Mouse (Mus musculus): ENCODE measurements around the gene Fat3.
A peak's percentile ranks its signal among the peaks of the same experiment; 100 is the strongest.

Fat3 gene

DNA sequence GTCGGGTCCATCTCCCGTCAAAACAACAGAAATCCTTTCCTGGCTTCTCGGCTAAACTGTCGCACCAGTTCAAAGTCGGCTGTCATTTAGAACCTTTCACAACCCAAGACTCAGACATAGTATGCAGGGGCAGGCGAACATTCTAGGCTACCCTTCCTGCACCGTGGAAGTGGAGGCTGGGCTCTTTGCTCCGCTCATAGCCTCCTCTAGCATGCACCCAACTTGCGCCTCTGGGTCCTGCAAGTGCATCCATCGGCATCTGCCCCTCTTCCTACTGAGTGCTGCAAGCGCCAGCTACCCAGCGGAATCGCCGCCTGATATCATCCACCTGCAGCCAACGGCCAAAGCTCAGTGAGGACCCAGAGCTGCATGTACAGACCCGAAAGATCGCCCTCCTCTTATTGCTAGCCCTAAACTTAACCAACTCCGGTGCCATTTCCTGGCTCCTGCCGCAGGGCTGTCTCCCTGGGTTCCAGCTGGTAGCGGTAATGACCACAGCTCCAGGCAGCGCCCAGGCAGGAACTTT, at the start of gene Fat3:
TSS of gene Fat3 (minus strand) at position 100 of the 526 bp plus-strand sequence.
- peak; percentile 62 for DNase-seq

DNA sequence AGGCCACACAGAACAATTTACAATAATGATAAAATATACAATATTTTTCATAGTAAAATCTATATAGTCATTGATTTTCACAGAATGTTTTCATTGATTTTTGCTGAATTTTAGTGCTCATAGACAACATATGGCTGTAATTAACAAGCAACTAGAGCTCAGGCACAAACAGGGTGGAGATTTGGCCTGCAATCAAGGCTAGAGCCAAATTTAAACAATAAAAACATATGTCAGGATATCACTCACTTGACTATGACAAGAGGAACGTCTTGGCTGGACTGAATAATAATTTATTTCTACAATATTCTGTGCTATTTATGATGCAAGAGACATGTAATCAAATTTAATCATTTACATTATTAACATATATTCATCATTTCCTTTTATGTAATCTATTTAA, 31.8 kb upstream of the Fat3 start:
- no peak for DNase-seq

GRCm38 (mm10) chr9:16517543-16517942, 16.5 kb upstream of the Fat3 start:
- DNase-seq, result no peak

GRCm38 (mm10) chr9:16512005-16512404, 10.9 kb upstream of the Fat3 start:
- DNase-seq, result peak; percentile 11

DNA sequence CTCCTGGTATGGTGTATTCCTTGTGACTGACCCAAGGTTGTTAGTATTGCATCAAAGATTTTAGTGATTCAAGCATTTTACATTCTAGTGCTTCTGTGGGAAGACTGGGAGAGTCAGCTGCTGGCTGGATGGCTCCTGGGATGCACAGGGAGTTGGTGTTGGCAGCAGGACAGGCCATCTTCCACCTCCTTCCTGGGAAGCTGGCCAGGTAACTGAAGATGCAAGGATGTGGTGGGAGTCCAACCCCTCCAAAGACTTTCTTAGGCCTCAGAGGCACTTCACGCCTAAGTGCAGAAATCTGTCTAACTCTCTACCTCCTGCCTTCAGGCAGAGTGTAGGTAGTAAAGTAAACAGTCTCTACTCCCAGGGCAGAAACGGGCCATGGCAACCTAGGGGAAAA, 2.7 kb upstream of the Fat3 start:
- DNase-seq, result no peak

DNA sequence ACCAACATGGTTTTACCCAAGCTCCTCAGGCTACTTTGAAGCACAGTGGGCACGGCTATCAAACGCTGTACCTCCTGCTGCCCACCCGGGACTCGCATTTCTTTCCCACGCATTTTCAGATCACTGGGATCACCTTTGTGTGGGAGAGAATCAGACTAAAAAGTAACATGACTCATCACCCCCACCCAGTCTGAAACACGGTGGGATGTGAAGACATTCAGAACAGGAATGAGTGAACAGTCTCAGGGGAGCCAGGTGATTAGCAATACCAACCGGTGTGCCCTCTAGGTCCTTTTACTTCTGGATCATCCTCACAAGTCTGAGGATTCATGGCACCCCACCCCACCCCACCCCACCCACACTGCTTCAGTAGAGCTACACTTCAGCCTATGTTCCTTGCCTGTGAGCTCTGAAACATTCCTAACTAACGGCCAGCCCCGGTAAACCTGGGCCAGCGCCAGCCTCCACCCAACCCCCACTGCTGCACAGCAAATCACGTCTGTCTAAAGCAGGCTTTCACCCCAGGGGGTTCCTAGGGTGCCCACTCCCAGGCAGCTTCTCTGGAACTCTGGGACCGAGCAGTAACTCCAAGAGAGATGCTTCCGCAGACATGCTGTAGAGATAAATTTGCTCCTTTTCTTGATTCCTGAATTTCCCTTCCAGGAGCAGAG, 1.7 kb upstream of the Fat3 start:
- DNase-seq, result peak; percentile 18

DNA sequence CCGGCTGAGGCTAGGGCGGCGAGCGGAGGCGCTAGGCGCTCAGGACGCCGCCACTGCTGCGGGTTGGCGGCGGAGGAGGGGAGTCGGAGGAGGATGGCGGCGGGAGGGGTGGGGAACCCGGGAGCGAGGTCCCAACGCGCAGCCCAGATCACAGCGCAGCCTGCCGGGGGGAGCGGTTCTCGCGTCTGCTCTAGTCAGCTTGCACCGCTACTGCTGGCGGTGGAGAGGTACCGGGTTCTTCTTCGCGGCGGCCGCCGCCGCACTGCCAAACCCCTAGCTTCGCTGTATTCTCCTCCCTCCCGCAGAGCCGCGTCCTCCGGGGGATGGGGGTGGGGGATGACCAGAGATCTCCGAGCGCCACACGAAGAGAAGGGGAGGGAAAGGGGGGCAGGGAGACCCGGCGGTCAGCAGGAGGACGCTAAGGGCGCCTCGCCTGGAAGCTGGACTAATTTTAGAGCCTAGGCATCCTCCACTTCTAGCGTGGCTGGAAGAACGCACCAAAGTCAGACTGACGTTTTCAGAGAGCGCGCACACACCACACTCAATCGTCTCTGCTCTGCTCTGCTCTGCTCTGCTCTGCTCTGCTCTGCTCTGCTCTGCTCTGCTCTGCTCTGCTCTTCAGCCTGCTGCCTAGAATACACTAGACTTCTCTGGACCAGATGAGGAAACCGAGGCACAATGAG, 1.0 kb upstream of the Fat3 start:
- peak; percentile 90 for DNase-seq

- peak; percentile 84 for DNase-seq
These were observed 501 bp downstream of the Fat3 start for GRCm38 (mm10) chr9:16500382-16501185.

GRCm38 (mm10) chr9:16499621-16500381, 1.3 kb downstream of the Fat3 start:
- peak; percentile 88 for DNase-seq

DNA sequence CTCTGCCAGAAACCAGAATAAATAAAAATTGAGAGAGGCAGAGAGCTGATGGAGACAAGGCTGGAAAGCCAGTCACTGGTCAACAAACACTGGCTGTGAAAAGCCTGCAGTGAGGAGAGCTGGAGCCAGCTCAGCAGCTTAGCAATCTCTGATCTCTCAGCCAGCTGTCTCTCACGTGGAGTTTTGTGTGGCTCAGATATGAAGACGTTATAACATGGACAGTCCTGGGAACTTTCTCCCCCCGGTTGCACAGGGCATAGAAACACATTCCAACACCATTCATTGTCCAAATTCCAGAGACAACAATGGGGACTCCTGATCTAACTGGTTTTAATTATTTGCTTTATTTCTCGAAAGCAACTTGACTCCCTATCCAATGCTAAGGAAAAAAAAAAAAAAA, 2.2 kb downstream of the Fat3 start:
- DNase-seq, result peak; percentile 58

GRCm38 (mm10) chr9:16497361-16497760, 3.7 kb downstream of the Fat3 start:
- DNase-seq, result no peak

DNA sequence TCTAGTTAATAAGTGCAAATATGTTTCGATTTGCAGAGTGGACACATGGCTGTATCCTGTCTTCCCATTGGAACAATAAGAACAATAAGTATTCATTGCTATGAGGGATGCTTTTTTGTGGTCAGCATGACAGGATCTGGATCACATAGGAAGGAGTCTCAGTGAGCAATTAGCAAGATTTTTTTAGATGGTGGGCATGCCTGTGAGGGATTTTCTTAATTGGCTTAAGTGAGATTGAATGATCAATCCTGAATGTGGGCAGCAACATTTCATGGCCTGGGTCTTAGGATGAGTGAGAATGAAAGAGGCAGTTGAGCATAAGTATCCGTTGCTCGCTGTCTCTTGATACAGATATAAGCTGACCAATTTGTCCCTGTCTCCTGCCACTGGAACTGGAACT, 4.8 kb downstream of the Fat3 start:
- DNase-seq, result no peak

DNA sequence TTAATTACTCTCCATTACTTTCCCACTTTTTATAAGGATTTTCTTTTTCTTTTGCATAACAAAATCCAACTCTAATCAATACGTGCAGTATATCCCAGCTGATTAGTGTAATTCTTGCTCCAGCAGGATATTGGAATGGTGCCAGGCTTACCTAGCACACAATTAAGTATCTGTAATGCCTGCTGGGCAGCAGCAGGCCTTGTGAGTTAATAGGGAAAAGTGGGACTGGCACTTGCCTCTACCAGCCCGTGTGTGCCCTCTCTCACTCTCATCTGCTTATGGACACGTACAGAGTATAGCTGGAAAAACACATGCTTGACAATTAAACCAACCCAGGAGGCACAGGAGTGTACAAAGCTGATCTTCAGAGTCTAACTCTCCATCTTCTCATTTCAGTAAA, 11.4 kb downstream of the Fat3 start:
- no peak for DNase-seq

- DNase-seq, result no peak
These were observed 13.5 kb downstream of the Fat3 start for GRCm38 (mm10) chr9:16487565-16487964.

GRCm38 (mm10) chr9:16486229-16486628, 14.9 kb downstream of the Fat3 start:
- no peak for DNase-seq

DNA sequence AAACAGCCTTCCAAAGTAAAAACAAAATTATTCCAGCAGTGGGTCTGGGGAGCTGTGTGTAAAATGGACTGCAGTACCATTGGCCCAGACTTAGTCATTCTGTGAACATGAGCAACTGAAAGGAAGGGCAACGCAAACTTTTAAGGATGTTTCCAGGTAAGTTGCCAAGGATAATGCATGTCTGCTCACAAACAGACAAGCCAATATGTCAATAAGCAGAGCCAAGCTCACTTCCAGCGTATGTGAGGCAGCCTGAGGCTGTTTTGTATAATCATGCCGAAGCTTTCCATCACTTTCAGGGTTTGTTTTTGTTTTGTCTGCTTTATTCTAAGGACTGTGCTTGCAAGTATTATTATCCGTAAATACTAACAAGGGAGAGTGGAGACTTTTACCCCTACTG, 15.9 kb downstream of the Fat3 start:
- DNase-seq, result no peak

GRCm38 (mm10) chr9:16484765-16485164, 16.3 kb downstream of the Fat3 start:
- DNase-seq, result peak; percentile 63

DNA sequence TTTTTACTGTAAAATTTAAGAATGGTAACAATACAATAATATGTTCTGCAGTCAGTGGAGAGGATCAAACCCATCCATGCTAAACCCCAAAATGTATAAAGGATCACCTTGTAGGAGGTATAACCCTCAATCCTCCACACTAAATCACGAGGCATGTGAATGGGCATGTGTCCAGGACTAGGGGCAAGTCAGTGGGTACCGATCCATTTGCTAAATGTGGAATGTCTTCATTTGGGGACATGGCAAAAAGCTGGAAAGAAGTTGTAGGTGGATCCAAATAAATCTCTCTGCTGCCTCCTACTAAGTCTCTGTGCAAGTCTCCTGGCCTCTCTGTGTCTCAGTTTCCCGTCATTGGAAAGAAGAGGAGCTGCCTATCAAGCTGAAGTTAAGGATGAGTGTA, 39.6 kb downstream of the Fat3 start:
- no peak for DNase-seq

GRCm38 (mm10) chr9:16460591-16460990, 40.5 kb downstream of the Fat3 start:
- DNase-seq, result no peak

DNA sequence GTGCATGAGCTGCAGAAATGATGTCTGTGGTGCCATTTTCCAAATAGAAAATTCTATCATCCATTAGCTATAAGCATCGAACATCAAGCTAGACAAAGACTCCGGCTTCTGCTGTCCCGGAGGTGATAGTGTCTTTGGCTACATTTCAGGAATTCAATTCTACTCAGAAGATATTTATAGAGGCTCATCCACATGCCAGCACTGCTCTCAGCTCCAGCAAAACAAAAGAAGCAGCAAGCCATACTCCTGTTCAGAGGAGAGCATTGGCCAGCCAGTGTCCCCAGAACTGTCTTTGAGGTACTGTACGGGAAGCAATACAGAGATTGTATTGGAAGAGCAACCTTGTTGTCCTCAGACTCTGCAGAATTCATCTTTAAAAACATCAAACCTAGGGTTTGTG, 59.2 kb downstream of the Fat3 start:
- DNase-seq, result no peak

DNA sequence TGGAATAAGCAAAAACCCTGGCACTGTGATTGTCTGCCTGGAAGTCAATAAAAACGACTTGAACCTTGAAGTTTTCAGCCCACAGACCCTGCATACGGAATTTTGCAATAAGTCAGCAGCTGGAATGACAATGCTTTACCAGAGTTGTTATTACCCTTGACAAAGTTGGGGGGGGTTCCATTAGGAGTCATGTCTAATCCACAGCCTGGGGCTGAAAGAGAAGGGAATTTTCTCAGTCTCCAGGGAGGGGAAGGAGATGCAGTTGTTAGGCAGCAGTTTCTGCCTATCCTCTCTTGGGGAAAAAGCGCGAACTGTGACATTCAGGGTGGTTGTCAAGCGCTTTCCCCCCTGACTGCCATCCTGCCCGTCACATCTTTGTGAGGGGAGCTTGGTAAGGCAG, 60.4 kb downstream of the Fat3 start:
- peak; percentile 30 for DNase-seq

DNA sequence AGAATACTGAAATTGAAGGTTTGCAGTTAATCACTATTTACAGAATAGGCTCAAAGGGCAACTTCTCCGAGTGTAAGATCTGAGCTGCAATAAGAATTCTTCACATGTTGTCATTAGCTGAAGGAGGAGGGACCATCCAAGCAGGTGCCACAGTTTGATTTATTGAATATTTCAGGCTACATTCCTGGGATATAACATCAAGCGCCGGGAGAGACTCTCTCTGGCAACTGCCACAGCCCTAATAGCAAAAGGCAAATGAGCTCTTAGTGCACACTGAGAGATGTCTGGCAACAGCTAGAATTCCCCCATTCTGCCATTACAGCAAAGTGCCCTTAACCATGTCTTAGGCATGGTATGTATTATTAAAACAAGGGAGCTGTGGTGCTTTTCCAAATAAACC, 61.1 kb downstream of the Fat3 start:
- peak; percentile 23 for DNase-seq

DNA sequence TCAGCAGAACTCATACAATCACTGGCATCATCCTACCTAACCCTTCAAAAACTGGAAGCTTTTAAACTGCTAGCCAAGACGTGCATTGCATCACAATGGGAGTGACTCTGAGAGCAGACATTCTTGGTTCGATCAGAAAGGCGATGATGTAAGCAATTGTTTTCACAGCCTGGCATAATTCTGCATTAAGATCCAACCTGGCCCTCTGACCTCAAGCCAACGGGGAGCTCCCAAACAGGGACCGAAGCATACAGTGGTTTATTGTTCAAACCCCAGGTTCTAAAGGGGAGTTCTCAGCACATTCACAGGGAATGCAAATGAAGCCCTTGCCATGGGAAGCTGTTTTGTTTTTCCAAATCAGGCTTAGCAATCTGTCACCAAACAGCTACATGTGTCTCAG, 63.3 kb downstream of the Fat3 start:
- DNase-seq, result peak; percentile 72
